12 mouse cellular contexts compared by ENCODE assay signal in the genomic region with DNA sequence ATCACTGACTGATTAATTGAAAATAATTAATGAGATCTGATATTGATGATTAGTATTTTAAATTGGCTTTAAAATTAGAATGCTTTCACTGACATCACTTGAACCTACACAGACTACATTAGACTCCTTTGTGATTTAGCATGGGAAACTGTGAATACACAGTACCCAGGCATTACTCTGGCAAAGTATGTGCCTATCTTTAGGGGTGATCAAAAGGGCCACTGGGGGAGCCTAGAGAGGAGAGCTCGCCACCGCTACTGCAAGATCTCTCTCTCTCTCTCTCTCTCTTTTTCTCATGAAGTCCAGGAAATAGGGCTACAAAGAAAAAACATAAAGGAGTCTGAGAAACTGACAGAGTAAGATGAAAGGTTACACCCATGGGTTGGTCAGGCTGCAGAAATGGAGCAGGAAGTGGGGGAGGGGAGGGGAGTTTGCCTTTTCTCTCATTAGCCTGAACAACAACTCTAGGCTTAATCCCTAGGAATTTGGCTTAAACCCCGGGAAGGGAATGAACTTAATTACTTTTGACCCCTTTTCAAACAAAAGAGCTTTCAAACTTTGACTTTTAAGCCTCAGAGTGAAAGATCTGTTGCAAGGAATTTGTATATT. TPM values are rescaled to one million over a fixed set of nuclear protein-coding genes. Genes with fewer than 3 reads are reported as not detected.
A peak's percentile ranks its signal among the peaks of the same experiment; 100 is the strongest.
DNase-seq lines count a peak whose midpoint lies in the region; ATAC-seq and TF ChIP-seq lines count a peak whose summit lies in the region.
"Had no signal": no experiment of that assay in that cellular context is flagged by ENCODE, and none has a peak within 500 bp of the region (broad histone marks: within the 10 kb centered on the region; RNA-seq: fewer than 3 reads in every experiment).

No protein-coding gene starts in this region.

- no peaks in the 10 kb centered on the region for H3K27me3 ChIP-seq in kidney, embryonic 15.5 days
- no peaks in the 10 kb centered on the region for H3K27me3 ChIP-seq in kidney, embryonic 16.5 days (ENCODE audit: insufficient read depth, low read length)
- no peaks in the 10 kb centered on the region for H3K27me3 ChIP-seq in lung, postnatal 0 days (replicated peaks; ENCODE audit: insufficient read depth, low read length)
- H3K27me3 ChIP-seq in intestine, embryonic 15.5 days (replicated peaks), result no peaks in the 10 kb centered on the region
- H3K27me3 ChIP-seq: liver, embryonic 13.5 days; neural tube, embryonic 12.5 days had no signal

- ATAC-seq in kidney, embryonic 15.5 days (replicated peaks; ENCODE audit: low FRiP score), result no peak
- ATAC-seq in kidney, embryonic 16.5 days (ENCODE audit: low FRiP score, low TSS enrichment), result no peak
- no peak for ATAC-seq in lung, postnatal 0 days
- ATAC-seq in intestine, embryonic 15.5 days, result no peak

- no peaks in the 10 kb centered on the region for H3K9me3 ChIP-seq in kidney, embryonic 15.5 days (replicated peaks)
- no peaks in the 10 kb centered on the region for H3K9me3 ChIP-seq in kidney, embryonic 16.5 days (ENCODE audit: low read length)
- H3K9me3 ChIP-seq in lung, postnatal 0 days (ENCODE audit: low read length), result no peaks in the 10 kb centered on the region
- H3K9me3 ChIP-seq in intestine, embryonic 15.5 days, result no peaks in the 10 kb centered on the region
- H3K9me3 ChIP-seq: liver, embryonic 13.5 days; neural tube, embryonic 12.5 days had no signal

- H3K36me3 ChIP-seq in kidney, embryonic 15.5 days, result no peaks in the 10 kb centered on the region
- H3K36me3 ChIP-seq in kidney, embryonic 16.5 days (ENCODE audit: insufficient read depth, low read length), result no peaks in the 10 kb centered on the region
- H3K36me3 ChIP-seq in lung, postnatal 0 days (ENCODE audit: insufficient read depth, low read length), result no peaks in the 10 kb centered on the region
- H3K36me3 ChIP-seq in intestine, embryonic 15.5 days, result no peaks in the 10 kb centered on the region
- H3K36me3 ChIP-seq: liver, embryonic 13.5 days; neural tube, embryonic 12.5 days had no signal

- TF ChIP-seq CTCF in lung, postnatal 0 days (IDR thresholded peaks at IDR 0.05), result no peak

- no peak for TF ChIP-seq EP300 in lung, postnatal 0 days (IDR thresholded peaks at IDR 0.05)

- H3K4me2 ChIP-seq in kidney, embryonic 15.5 days, result no peak overlapping the region
- H3K4me2 ChIP-seq in kidney, embryonic 16.5 days (replicated peaks; ENCODE audit: low read depth, low read length), result no peak overlapping the region
- H3K4me2 ChIP-seq in lung, postnatal 0 days (replicated peaks; ENCODE audit: low read depth, low read length), result no peak overlapping the region
- H3K4me2 ChIP-seq in intestine, embryonic 15.5 days (replicated peaks), result no peak overlapping the region
- H3K4me2 ChIP-seq: liver, embryonic 13.5 days; neural tube, embryonic 12.5 days had no signal

- peaks cover 6% of the 10 kb centered on the region; the same call in 1 of the 2 replicates for H3K4me1 ChIP-seq in kidney, embryonic 15.5 days
- peaks cover 5% of the 10 kb centered on the region for H3K4me1 ChIP-seq in kidney, embryonic 16.5 days (ENCODE audit: insufficient read depth, low read length)
- H3K4me1 ChIP-seq in lung, postnatal 0 days (ENCODE audit: insufficient read depth, low read depth, low read length), result no peaks in the 10 kb centered on the region
- no peaks in the 10 kb centered on the region for H3K4me1 ChIP-seq in intestine, embryonic 15.5 days (replicated peaks)
- H3K4me1 ChIP-seq: liver, embryonic 13.5 days; neural tube, embryonic 12.5 days had no signal

- H3K9ac ChIP-seq in kidney, embryonic 15.5 days, result no peak overlapping the region
- no peak overlapping the region; the same call in 1 of the 2 replicates for H3K9ac ChIP-seq in kidney, embryonic 16.5 days (replicated peaks; ENCODE audit: low read length)
- no peak overlapping the region for H3K9ac ChIP-seq in lung, postnatal 0 days (replicated peaks; ENCODE audit: low read depth)
- H3K9ac ChIP-seq in intestine, embryonic 15.5 days, result no peak overlapping the region
- H3K9ac ChIP-seq: liver, embryonic 13.5 days; neural tube, embryonic 12.5 days had no signal

- peak; percentile 64 for DNase-seq in CD4-positive, CD25-positive, alpha-beta regulatory T cell, adult 2 months (ENCODE audit: low read depth, low spot score)
- DNase-seq in embryo, embryonic 10 days (ENCODE audit: low spot score), result peak; percentile 67
- DNase-seq in lung, postnatal 0 days (ENCODE audit: low spot score), result peak; percentile 5
- no peak for DNase-seq in gastrocnemius, postnatal 4 days (ENCODE audit: low spot score in 2 of 2)
- no peak for DNase-seq in adrenal gland, postnatal 4 days (ENCODE audit: low spot score in 2 of 2)
- DNase-seq: liver, embryonic 13.5 days had no signal

- H3K27ac ChIP-seq in kidney, embryonic 15.5 days, result peak overlapping the region; percentile 62
- no peak overlapping the region for H3K27ac ChIP-seq in kidney, embryonic 16.5 days (ENCODE audit: low read length)
- no peak overlapping the region for H3K27ac ChIP-seq in lung, postnatal 0 days (ENCODE audit: low read length)
- no peak overlapping the region for H3K27ac ChIP-seq in intestine, embryonic 15.5 days
- H3K27ac ChIP-seq: liver, embryonic 13.5 days; neural tube, embryonic 12.5 days had no signal

- no peak overlapping the region for H3K4me3 ChIP-seq in kidney, embryonic 15.5 days (replicated peaks)
- no peak overlapping the region for H3K4me3 ChIP-seq in kidney, embryonic 16.5 days (ENCODE audit: low read length)
- H3K4me3 ChIP-seq in lung, postnatal 0 days (ENCODE audit: low read depth, low read length), result no peak overlapping the region
- no peak overlapping the region for H3K4me3 ChIP-seq in intestine, embryonic 15.5 days (replicated peaks)
- H3K4me3 ChIP-seq: erythroblast, embryonic 14.5 days; liver, embryonic 13.5 days; neural tube, embryonic 12.5 days had no signal

- 15% methylated on average over 3 of the region's 3 CpGs for WGBS in kidney, embryonic 15.5 days
- 18% methylated on average over 3 of the region's 3 CpGs for WGBS in kidney, embryonic 16.5 days
- WGBS in lung, postnatal 0 days, result 18% methylated on average over 3 of the region's 3 CpGs
- 16% methylated on average over 3 of the region's 3 CpGs for WGBS in intestine, embryonic 15.5 days

RNA-seq across cellular contexts. Expression of a gene that starts 33.8 kb away (rescaled TPM):
- polyA plus RNA-seq in kidney, embryonic 15.5 days (2015; fragmentation: Nextera tagmentation; extraction: Ambion mirVana), result 2.2 and 2.8 TPM in 2 replicates
- polyA plus RNA-seq in kidney, embryonic 16.5 days (2015; fragmentation: Nextera tagmentation; extraction: Ambion mirVana), result 1.5 and 2.0 TPM in 2 replicates
- polyA plus RNA-seq in lung, postnatal 0 days (2015; fragmentation: Nextera tagmentation; extraction: Ambion mirVana), result 0.07 TPM in 1 of 2 replicates, not detected in the other
- 1 to 10 TPM; 3.3 to 3.8 TPM for total RNA-seq in gastrocnemius, postnatal 4 days (2021)
- polyA plus RNA-seq in intestine, embryonic 15.5 days (2015; fragmentation: Nextera tagmentation; extraction: Ambion mirVana), result 0.40 and 0.64 TPM in 2 replicates
- total RNA-seq in adrenal gland, postnatal 4 days (2021), result 1 to 10 TPM; 4.6 to 5.3 TPM
- polyA plus RNA-seq: erythroblast, embryonic 14.5 days; heart, postnatal 0 days had no signal

Comparison
In these comparisons a context has a peak if more than half of its experiments do, and no peak if none do; other contexts are left out.
1. DNase-seq: peak in CD4-positive, CD25-positive, alpha-beta regulatory T cell, adult 2 months (single experiment), embryo, embryonic 10 days (single experiment) and lung, postnatal 0 days (single experiment); none in gastrocnemius, postnatal 4 days (0 of 2) and adrenal gland, postnatal 4 days (0 of 2).